Mouse (Mus musculus) embryo, embryonic 11 days (tissue): Measurements from ENCODE around the gene Tango6.
"Not testable (repeated sequence)": the region's sequence is repeated elsewhere in the genome, so short reads cannot be mapped to it uniquely, and the experiment has no call there.

ENCODE experiments used
- DNase-seq: peaks from one replicate; pipeline ENCODE4 v3.0.0-alpha.2; 2015

The Tango6 gene

DNA sequence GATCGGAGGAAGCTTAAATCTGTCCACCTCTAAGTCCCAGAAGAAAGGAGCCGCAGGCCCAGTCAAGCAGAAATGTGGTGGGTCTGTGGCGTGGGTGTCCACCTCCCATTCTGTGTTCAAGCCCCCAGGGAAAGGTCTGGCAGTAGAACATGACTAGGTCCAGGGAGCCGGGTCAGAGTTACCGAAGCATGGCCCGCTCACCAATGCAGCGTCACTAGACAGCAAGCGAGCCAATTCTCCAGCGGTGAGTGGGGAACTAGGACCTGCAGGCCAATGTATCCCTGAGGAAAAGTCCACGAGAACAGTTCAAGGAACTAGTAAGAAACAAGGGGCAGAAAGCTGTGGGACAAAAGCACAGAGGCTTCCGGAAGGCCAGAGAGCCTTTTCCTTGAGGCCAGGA is 201.2 kb downstream of the Tango6 start:
- DNase-seq, result not testable (repeated sequence)

DNA sequence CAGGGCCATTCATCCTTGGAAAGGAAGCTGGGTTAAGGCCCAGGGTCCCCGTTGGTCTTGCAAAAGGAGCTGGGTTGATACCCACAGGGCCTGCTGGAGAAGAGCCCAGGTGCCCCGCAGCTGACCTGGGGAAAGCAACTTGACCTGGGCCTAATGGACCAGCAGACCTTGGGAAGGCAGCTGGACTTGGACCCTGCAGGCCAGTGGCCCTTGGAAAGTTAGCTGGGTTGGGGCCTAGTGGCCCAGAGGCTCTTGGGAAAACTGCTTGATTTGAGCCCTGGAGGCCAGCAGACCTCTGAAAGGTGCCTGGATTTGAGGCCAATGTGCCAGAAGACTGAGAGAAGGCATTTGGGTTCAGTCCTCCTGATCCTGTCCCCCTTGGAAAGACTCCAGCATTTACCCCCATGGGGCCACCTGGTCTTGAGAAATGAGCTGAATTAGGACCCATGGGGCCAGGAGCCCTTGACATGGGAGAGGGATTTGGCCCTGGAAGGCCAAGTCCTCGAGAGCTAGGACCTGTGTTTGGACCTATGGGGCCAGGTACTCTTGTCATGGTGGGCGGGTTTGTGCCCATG is 202.0 kb downstream of the Tango6 start:
- DNase-seq, result not testable (repeated sequence)

DNA sequence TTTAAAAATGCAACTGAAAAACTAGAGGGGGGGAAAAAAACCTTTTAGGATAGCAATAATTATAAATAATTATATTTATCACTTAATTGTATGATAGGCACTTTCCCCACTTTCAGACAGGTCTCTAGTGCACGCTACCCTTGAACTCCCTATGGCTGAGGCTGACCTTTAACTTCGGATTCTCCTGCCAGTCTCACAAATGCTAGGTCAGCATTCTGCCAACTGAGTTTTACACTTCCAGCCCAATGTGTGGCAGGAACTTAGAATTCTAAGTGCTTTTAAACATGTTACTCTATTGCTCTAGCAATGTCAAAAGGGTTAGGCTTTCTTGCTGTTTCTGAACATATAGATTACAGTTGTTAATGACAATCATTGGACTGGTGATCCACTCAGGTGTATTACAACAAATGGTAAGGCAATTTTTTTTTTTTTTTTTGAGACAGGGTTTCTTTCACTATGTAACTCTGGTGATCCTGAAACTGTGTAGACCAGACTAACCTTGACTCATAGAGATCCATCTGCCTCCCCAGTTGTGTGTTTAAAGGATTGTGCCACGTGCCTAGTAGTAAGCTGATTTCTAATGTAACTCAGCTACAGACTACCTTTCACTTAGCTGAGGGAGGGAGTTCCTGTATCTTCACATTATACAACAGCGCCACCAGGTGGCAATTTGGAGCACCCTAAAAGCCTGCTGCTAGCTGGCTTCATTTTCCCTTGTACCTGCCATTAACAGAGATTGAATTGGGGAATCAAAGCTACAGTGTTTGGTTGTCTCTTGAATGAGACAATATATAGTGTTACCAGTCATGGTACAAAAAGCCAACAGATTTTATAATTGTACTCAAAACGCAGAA is 204.7 kb downstream of the Tango6 start:
- DNase-seq, result peak; percentile 88

DNA sequence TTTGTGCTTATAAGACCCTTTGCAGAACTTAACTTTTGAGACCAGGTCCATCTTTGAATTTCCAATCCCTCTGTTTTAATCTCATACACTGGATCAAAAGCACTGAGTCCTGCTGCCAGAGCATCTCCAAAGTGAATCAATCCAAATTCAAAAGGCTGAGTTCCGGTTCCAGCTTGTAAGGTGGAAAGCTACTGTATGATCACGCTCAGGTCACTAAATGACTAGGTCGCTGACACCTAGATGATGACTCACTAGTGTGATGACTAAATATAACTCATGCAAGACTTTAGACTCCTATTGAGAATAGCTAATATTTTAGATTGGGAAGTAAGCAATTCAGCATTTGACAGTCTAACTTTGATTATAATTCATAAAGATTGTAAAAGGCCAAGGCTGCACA is 205.9 kb downstream of the Tango6 start:
- DNase-seq, result no peak

GRCm38 (mm10) chr8:106892210-106892805 is 209.4 kb downstream of the Tango6 start:
- peak; percentile 80 for DNase-seq

DNA sequence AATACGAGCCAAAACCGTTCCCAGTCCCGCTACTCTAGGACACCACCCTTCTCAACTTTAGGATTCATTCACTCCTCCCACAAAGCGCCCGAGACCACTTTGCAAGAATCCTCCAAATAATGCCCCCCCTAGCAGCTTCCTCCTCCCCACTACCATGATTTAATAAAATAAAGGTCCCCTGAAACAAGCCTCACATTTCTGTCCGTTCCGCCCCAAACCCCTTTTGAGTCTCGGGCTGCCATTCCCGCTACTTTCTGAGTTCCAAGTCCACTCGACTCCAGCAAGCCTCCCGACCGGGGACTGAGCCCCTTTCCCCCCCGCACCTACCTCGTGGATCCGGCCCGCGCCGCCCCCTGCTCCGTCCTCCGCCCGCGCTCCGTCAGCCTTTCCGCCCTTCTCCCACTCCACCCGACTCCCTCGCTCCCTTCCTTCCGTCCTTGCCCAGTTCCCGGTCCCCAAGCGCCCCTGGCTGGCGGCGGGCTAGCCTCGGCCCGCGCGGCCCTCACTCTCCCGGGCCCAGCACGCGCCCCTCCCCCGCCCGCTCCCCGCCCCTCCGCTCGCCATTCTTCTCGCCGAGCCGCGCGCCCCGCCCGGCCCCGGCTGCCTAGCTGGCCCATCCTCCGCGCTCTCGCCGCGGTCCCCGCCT is 210.1 kb downstream of the Tango6 start:
- DNase-seq, result peak; percentile 77

GRCm38 (mm10) chr8:106893481-106894156 is 210.8 kb downstream of the Tango6 start, which contains the start of gene Utp4:
Gene Utp4 (plus strand): TSS chr8:106893636.
- DNase-seq, result peak; percentile 95

GRCm38 (mm10) chr8:106899473-106899872 is 216.6 kb downstream of the Tango6 start:
- no peak for DNase-seq
